Mouse (Mus musculus) lung, adult 10 weeks (tissue): ENCODE data around the gene Il23a. TPM values are rescaled to one million over a fixed set of nuclear protein-coding genes. Genes with fewer than 3 reads are reported as not detected.

ENCODE experiments used
- polyA plus RNA-seq: library from polyadenylated mRNA; stranded (reverse); fragments of 350-450 nt; fragmentation: Illumina TruSeq; extraction: RNeasy Lipid Tissue Mini Kit (QIAGEN cat#74804); gene quantifications from one replicate; pipeline ENCODE4 v1.2.3, GENCODE M21; 2014; ENCODE audit warnings: low read depth, low replicate concordance; ENCODE audit not compliant: insufficient read depth

Gene Il23a
- polyA plus RNA-seq = not detected

GRCm38 (mm10) chr10:128298702-128299171 is at the start of gene Il23a:
Il23a (minus strand) TSS chr10:128298752.

DNA sequence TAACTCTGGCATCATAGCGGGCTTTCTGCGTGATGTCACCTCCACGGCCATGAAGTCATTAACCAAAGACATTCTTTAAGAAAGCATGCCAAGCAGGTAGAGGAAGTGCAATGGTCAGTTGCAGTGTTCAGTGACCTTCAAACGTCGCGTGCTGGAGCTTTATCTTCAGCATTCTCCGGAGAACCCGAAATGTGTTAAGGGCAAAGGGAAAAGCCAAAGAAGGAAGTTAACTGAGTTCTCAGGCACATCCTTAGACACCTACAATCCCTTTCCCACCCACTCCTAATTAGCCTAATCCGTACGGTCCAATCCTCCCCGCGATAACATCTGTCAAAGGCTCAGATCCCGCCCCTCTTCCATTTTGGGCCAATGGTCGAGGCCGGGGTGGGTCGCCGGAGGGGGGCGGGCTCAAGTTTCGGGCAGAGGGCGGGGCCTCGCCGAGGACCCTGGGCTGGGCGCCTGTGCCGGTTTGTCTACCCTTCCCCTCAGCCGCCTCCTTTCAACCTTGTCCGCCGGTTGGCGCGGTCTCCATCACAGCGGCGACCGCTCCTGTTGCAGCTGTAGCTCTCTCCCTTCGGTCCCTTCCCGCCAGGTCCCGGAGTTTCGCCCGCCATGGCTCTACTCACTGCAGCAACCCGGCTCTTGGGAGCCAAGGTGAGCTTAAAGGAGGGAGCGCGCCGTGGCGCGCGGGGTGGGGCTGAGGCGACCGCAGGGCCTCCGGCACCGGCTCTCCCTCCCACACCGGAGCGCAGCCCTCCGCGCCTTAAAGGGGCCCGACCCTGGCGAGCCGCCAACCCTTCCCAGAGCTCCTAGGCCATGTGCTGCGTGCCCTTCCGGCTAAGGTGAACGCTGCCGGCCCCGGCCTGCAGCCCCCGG is 39.0 kb upstream of the Il23a start, which contains the start of gene Cs:
Cs (plus strand) TSS at position 429 of the 876 bp plus-strand sequence.

DNA sequence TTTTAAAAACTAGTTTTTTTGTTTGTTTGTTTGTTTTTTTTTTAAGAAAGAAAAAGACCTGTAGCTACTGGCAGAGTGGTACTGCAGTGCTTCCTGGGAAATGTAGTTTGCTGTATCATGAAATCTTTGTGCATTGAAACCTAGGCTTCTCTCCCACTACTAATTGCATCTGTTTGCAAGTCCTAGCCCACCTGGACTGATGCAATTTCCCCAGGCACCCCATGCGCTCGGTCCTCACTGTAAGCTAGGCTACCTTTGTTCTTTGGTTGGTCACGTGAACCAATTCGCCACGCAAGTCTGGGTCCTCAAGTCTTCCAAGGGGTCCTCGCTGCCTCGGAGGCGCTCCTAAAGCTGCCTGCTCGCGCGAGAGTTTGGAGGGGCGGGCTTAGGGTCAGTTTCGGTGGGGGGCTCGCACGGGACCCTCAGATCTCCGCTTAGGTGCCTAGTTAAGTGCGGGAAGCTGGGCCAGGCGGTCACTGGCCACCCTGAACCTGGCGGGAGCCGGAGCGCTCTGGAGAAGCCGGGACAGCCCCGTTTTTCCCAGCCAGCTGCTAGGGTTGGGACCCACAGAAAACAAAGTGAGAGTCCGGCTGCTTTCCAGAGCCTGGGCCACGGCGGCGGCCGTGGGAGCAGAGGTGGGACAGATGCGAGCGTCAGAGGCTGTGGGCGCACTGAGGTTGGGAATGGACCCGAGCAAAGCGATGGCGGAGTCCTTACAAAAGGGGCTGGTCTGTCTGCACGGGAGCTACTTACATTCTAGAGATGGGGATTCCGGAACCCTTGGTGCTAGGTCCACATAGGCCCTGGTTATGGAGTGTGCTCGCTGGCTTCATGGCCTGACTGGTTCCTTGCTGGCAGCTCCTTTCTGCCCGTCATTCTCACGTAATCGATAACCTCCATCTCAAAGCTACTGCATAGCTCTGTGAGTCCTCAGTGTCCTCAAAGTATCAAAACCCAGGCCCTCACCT is 23.9 kb upstream of the Il23a start, which contains the start of gene Cnpy2:
Cnpy2 (plus strand) TSS at position 319 of the 968 bp plus-strand sequence.

DNA sequence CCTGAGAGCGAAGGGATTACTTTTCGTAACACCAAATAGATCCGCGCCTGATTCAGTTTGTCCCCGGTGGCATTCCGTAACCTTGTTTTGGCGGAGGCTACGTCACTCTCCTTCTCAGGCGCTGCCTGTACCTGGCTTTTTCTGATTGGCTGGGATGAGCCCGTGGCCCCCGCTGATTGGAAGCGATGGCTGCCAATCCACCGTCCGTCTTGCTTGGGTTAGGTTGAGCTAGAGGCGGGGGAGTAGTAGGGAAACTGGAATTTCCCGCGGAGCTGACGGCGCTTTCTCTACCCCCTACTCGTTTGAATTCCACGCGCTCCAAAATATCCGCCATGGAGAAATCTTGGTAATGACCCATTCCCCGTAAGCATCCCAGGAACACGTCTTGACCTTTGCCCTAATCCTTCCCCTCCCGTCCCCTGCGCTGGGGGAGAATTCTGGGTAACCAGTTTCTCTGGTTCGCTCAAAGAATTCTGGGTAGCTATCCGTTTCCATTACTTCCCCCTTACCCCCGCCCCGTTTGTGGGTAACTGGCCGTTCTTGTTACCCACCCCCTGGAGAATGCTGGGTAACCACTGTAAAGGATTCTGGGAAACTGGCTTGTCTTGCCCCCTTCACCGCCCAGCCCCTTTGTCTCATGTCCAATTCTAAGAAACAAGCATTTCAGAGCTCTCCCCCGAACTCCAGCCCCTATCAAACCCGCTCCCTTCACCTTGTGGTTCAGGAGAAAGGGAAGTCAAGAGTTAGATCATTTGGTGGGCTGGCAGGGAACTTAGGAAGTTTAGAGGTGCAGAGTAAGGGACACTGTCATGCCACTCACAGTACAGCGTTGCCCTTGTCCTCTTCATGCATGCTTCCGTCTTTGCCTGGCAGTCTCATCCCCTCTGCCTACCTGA is 4.8 kb upstream of the Il23a start, which contains the start of gene Pan2:
Pan2 (plus strand) TSS at position 210 of the 896 bp plus-strand sequence.

GRCm38 (mm10) chr10:128270287-128270841 is 28.2 kb downstream of the Il23a start, which contains the start of gene Stat2:
Stat2 (plus strand) TSS chr10:128270559.

GRCm38 (mm10) chr10:128268371-128268770 is 30.2 kb downstream of the Il23a start, which contains the start of gene Apof:
Apof (plus strand) TSS chr10:128268671.

GRCm38 (mm10) chr10:128253677-128254255 is 44.8 kb downstream of the Il23a start, which contains the start of gene Apon:
Apon (plus strand) TSS chr10:128254096.

Other genes starting within 250 kb of the Il23a start
- 115 TPM for gene Ptges3, start 239.8 kb downstream of the Il23a start, polyA plus RNA-seq
- 646 TPM for gene Atp5b, start 215.5 kb downstream of the Il23a start, polyA plus RNA-seq
- 8.5 TPM for gene Baz2a, start 207.2 kb downstream of the Il23a start, polyA plus RNA-seq
- 47.3 TPM for gene Rbms2, start 118.5 kb downstream of the Il23a start, polyA plus RNA-seq
- gene Gls2, start 104.3 kb downstream of the Il23a start, polyA plus RNA-seq = 0.59 TPM
- gene Spryd4, start 86.9 kb downstream of the Il23a start, polyA plus RNA-seq = 8.9 TPM
- not detected for gene Mip, start 72.9 kb downstream of the Il23a start, polyA plus RNA-seq
- 10.7 TPM for gene Timeless, start 66.7 kb downstream of the Il23a start, polyA plus RNA-seq
- not detected for gene Apon, start 44.7 kb downstream of the Il23a start, polyA plus RNA-seq
- gene Apof, start 30.1 kb downstream of the Il23a start, polyA plus RNA-seq = 0.19 TPM
- 11.8 TPM for gene Stat2, start 28.2 kb downstream of the Il23a start, polyA plus RNA-seq
- 7.8 TPM for gene Pan2, start 4.6 kb upstream of the Il23a start, polyA plus RNA-seq
- 144 TPM for gene Cnpy2, start 23.7 kb upstream of the Il23a start, polyA plus RNA-seq
- gene Cs, start 39.0 kb upstream of the Il23a start, polyA plus RNA-seq = 59.3 TPM
- 24.4 TPM for gene Coq10a, start 70.2 kb upstream of the Il23a start, polyA plus RNA-seq
- 3.1 TPM for gene Ankrd52, start 78.4 kb upstream of the Il23a start, polyA plus RNA-seq
- gene Slc39a5, start 102.5 kb upstream of the Il23a start, polyA plus RNA-seq = not detected
- 47.4 TPM for gene Nabp2, start 112.7 kb upstream of the Il23a start, polyA plus RNA-seq
- 22.4 TPM for gene Rnf41, start 112.9 kb upstream of the Il23a start, polyA plus RNA-seq
- gene Smarcc2, start 160.5 kb upstream of the Il23a start, polyA plus RNA-seq = 27.3 TPM
- gene Myl6, start 195.4 kb upstream of the Il23a start, polyA plus RNA-seq = 2,837 TPM
- gene Myl6b, start 199.9 kb upstream of the Il23a start, polyA plus RNA-seq = 1.4 TPM
- gene Esyt1, start 227.1 kb upstream of the Il23a start, polyA plus RNA-seq = 39.2 TPM
- gene Zc3h10, start 249.0 kb upstream of the Il23a start, polyA plus RNA-seq = 9.3 TPM